Mouse (Mus musculus): ENCODE data around the gene Frmd4a. TPM values are rescaled to one million over a fixed set of nuclear protein-coding genes. Genes with fewer than 3 reads are reported as not detected.

Gene Frmd4a
- polyA plus RNA-seq, 1 experiment from 2014 or later: 16.7 TPM

- Histone ChIP-seq H3K9me3 (replicated peaks) (no peaks in the 10 kb centered on the region), H3K4me1 (no peaks in the 10 kb centered on the region), H3K4me3 (no peak overlapping the region), H3K4me2 (no peak overlapping the region), H3K36me3 (no peaks in the 10 kb centered on the region), H3K27me3 (replicated peaks) (no peaks in the 10 kb centered on the region), H3K27ac (no peak overlapping the region), H3K9ac (no peak overlapping the region)
- WGBS (ENCODE audit: insufficient replicate concordance): 73% methylated on average over 9 of the region's 9 CpGs
- no peak for ATAC-seq
These were observed 517.8 kb downstream of the Frmd4a start for GRCm38 (mm10) chr2:4535187-4535864.

- 61% methylated on average over 4 of the region's 4 CpGs for WGBS (ENCODE audit: insufficient replicate concordance)
- ATAC-seq: no peak
- H3K4me1 ChIP-seq: peaks cover 9% of the 10 kb centered on the region; the same call in 1 of the 2 replicates
These were observed 523.8 kb downstream of the Frmd4a start for GRCm38 (mm10) chr2:4541330-4541729.

GRCm38 (mm10) chr2:4541844-4542628, 524.5 kb downstream of the Frmd4a start:
- Histone ChIP-seq H3K27ac (no peak overlapping the region), H3K36me3 (no peaks in the 10 kb centered on the region), H3K4me2 (no peak overlapping the region), H3K9ac (no peak overlapping the region), H3K9me3 (replicated peaks) (no peaks in the 10 kb centered on the region), H3K4me1 (peaks cover 9% of the 10 kb centered on the region; the same call in 1 of the 2 replicates), H3K27me3 (replicated peaks) (peaks cover 7% of the 10 kb centered on the region; the same call in 1 of the 2 replicates), H3K4me3 (no peak overlapping the region)
- 57% methylated on average over 11 of the region's 11 CpGs for WGBS (ENCODE audit: insufficient replicate concordance)
- no peak for ATAC-seq

More at GRCm38 (mm10) chr2:4541330-4541729, 523.8 kb downstream of the Frmd4a start:
- Histone ChIP-seq H3K27ac (no peak overlapping the region), H3K27me3 (replicated peaks) (peaks cover 7% of the 10 kb centered on the region; the same call in 1 of the 2 replicates), H3K4me2 (no peak overlapping the region), H3K36me3 (no peaks in the 10 kb centered on the region), H3K4me3 (no peak overlapping the region), H3K9ac (no peak overlapping the region), H3K9me3 (replicated peaks) (no peaks in the 10 kb centered on the region)

- Histone ChIP-seq H3K9me3 (replicated peaks) (no peaks in the 10 kb centered on the region), H3K27me3 (replicated peaks) (peaks cover 7% of the 10 kb centered on the region; the same call in 1 of the 2 replicates), H3K9ac (no peak overlapping the region), H3K4me3 (no peak overlapping the region), H3K4me1 (peaks cover 9% of the 10 kb centered on the region; the same call in 1 of the 2 replicates), H3K4me2 (no peak overlapping the region), H3K36me3 (no peaks in the 10 kb centered on the region), H3K27ac (no peak overlapping the region)
- no peak for ATAC-seq
- WGBS (ENCODE audit: insufficient replicate concordance): 67% methylated on average over 11 of the region's 11 CpGs
These were observed 525.3 kb downstream of the Frmd4a start for GRCm38 (mm10) chr2:4542629-4543416.

GRCm38 (mm10) chr2:4543417-4543775, 525.9 kb downstream of the Frmd4a start:
- WGBS (ENCODE audit: insufficient replicate concordance): 40% methylated on average over 1 of the region's 1 CpGs

GRCm38 (mm10) chr2:4544360-4544759, 526.8 kb downstream of the Frmd4a start:
- Histone ChIP-seq H3K4me3 (no peak overlapping the region), H3K9me3 (replicated peaks) (no peaks in the 10 kb centered on the region), H3K4me2 (no peak overlapping the region), H3K4me1 (peaks cover 16% of the 10 kb centered on the region), H3K9ac (no peak overlapping the region), H3K27ac (no peak overlapping the region), H3K27me3 (replicated peaks) (peaks cover 7% of the 10 kb centered on the region; the same call in 1 of the 2 replicates), H3K36me3 (no peaks in the 10 kb centered on the region)
- no peak for ATAC-seq
- 65% methylated on average over 5 of the region's 5 CpGs for WGBS (ENCODE audit: insufficient replicate concordance)

More at GRCm38 (mm10) chr2:4543417-4543775, 525.9 kb downstream of the Frmd4a start:
- H3K36me3 ChIP-seq: no peaks in the 10 kb centered on the region
- no peak for ATAC-seq
- H3K27ac ChIP-seq: no peak overlapping the region
- H3K4me1 ChIP-seq: peaks cover 10% of the 10 kb centered on the region; the same call in 1 of the 2 replicates
- no peaks in the 10 kb centered on the region for H3K9me3 ChIP-seq (replicated peaks)
- H3K4me3 ChIP-seq: no peak overlapping the region
- peaks cover 7% of the 10 kb centered on the region; the same call in 1 of the 2 replicates for H3K27me3 ChIP-seq (replicated peaks)
- no peak overlapping the region for H3K9ac ChIP-seq
- H3K4me2 ChIP-seq: no peak overlapping the region

GRCm38 (mm10) chr2:4545261-4545660, 527.7 kb downstream of the Frmd4a start:
- Histone ChIP-seq H3K27me3 (replicated peaks) (peaks cover 7% of the 10 kb centered on the region; the same call in 1 of the 2 replicates), H3K4me3 (no peak overlapping the region), H3K4me1 (peaks cover 16% of the 10 kb centered on the region), H3K36me3 (no peaks in the 10 kb centered on the region), H3K4me2 (no peak overlapping the region), H3K27ac (no peak overlapping the region), H3K9ac (no peak overlapping the region), H3K9me3 (replicated peaks) (no peaks in the 10 kb centered on the region)
- ATAC-seq: no peak
- 70% methylated on average over 6 of the region's 6 CpGs for WGBS (ENCODE audit: insufficient replicate concordance)

- Histone ChIP-seq H3K4me2 (no peak overlapping the region), H3K9ac (no peak overlapping the region), H3K27ac (no peak overlapping the region), H3K4me3 (no peak overlapping the region), H3K4me1 (peaks cover 29% of the 10 kb centered on the region), H3K36me3 (no peaks in the 10 kb centered on the region), H3K27me3 (replicated peaks) (peaks cover 7% of the 10 kb centered on the region; the same call in 1 of the 2 replicates), H3K9me3 (replicated peaks) (no peaks in the 10 kb centered on the region)
- 85% methylated on average over 5 of the region's 5 CpGs for WGBS (ENCODE audit: insufficient replicate concordance)
- no peak for ATAC-seq
These were observed 529.6 kb downstream of the Frmd4a start for GRCm38 (mm10) chr2:4547003-4547662.

- no peaks in the 10 kb centered on the region for H3K27me3 ChIP-seq (replicated peaks)
- ATAC-seq: no peak
- no peaks in the 10 kb centered on the region for H3K9me3 ChIP-seq (replicated peaks)
- H3K4me2 ChIP-seq: no peak overlapping the region
- 83% methylated on average over 14 of the region's 14 CpGs for WGBS (ENCODE audit: insufficient replicate concordance)
- peaks cover 39% of the 10 kb centered on the region for H3K4me1 ChIP-seq
- no peak overlapping the region for H3K9ac ChIP-seq
- H3K4me3 ChIP-seq: no peak overlapping the region
- H3K27ac ChIP-seq: no peak overlapping the region
- no peaks in the 10 kb centered on the region for H3K36me3 ChIP-seq
These were observed 531.8 kb downstream of the Frmd4a start for GRCm38 (mm10) chr2:4549271-4549670.

- Histone ChIP-seq H3K27ac (no peak overlapping the region), H3K9ac (no peak overlapping the region), H3K4me3 (no peak overlapping the region), H3K4me1 (peaks cover 46% of the 10 kb centered on the region), H3K4me2 (no peak overlapping the region), H3K36me3 (no peaks in the 10 kb centered on the region), H3K9me3 (replicated peaks) (no peaks in the 10 kb centered on the region), H3K27me3 (replicated peaks) (no peaks in the 10 kb centered on the region)
- no peak for ATAC-seq
- 62% methylated on average over 10 of the region's 10 CpGs for WGBS (ENCODE audit: insufficient replicate concordance)
These were observed 532.7 kb downstream of the Frmd4a start for GRCm38 (mm10) chr2:4550017-4550763.

GRCm38 (mm10) chr2:4551438-4551837, 533.9 kb downstream of the Frmd4a start:
- Histone ChIP-seq H3K27ac (0 out of 2 replicates have a peak overlapping the region, but pooled peaks have one; percentile 34), H3K4me3 (no peak overlapping the region), H3K27me3 (replicated peaks) (no peaks in the 10 kb centered on the region), H3K36me3 (no peaks in the 10 kb centered on the region), H3K4me1 (peaks cover 58% of the 10 kb centered on the region), H3K9ac (no peak overlapping the region), H3K4me2 (no peak overlapping the region), H3K9me3 (replicated peaks) (no peaks in the 10 kb centered on the region)
- ATAC-seq: no peak
- 19% methylated on average over 2 of the region's 2 CpGs for WGBS (ENCODE audit: insufficient replicate concordance)

Data from liver, embryonic 12.5 days (tissue).